Mouse (Mus musculus) limb, embryonic 10.5 days (tissue): ENCODE measurements around the gene Rasgrf1. TPM values are rescaled to one million over a fixed set of nuclear protein-coding genes. Genes with fewer than 3 reads are reported as not detected.

Source experiments
- DNase-seq: peaks from one replicate; pipeline ENCODE4 v3.0.0-alpha.2; 2017; ENCODE audit warnings: low spot score
- H3K27ac ChIP-seq: fragments of 300-500 bp; sonication (generic); 2 replicates; pipeline ENCODE4 v1.5.1; 2016; ENCODE audit warnings: mild to moderate bottlenecking
- H3K27me3 ChIP-seq: fragments of 300-500 bp; sonication (generic); 2 replicates; pipeline ENCODE4 v1.6.1; 2016; ENCODE audit warnings: low read depth, mild to moderate bottlenecking; ENCODE audit not compliant: poor library complexity, severe bottlenecking
- H3K36me3 ChIP-seq: fragments of 300-500 bp; sonication (generic); 2 replicates; pipeline ENCODE4 v1.6.1; 2016; ENCODE audit warnings: mild to moderate bottlenecking, moderate library complexity
- H3K4me1 ChIP-seq: fragments of 300-500 bp; sonication (generic); 2 replicates; pipeline ENCODE4 v1.6.1; 2016
- H3K4me3 ChIP-seq: fragments of 300-500 bp; sonication (generic); 2 replicates; pipeline ENCODE4 v1.5.1; 2016; ENCODE audit warnings: mild to moderate bottlenecking, moderate library complexity
- H3K9me3 ChIP-seq: fragments of 300-500 bp; sonication (generic); replicated peaks from 2 replicates; pipeline ENCODE4 v1.6.1; 2016; ENCODE audit warnings: mild to moderate bottlenecking
- WGBS: fragments of 180-500 bp; shearing (Covaris S2); methylation state at CpG from one replicate; pipeline ENCODE4 v1.1.7; 2016; 5-methylcytosine and 5-hydroxymethylcytosine counted together
- polyA plus RNA-seq: library from polyadenylated mRNA; unstranded; fragments of >200 nt; fragmentation: Nextera tagmentation; extraction: Ambion mirVana; gene quantifications from 2 replicates; pipeline ENCODE4 v1.2.1, GENCODE M21; 2016

Rasgrf1 gene
- polyA plus RNA-seq, 1 experiment from 2014 or later, result 0.16 TPM

DNA sequence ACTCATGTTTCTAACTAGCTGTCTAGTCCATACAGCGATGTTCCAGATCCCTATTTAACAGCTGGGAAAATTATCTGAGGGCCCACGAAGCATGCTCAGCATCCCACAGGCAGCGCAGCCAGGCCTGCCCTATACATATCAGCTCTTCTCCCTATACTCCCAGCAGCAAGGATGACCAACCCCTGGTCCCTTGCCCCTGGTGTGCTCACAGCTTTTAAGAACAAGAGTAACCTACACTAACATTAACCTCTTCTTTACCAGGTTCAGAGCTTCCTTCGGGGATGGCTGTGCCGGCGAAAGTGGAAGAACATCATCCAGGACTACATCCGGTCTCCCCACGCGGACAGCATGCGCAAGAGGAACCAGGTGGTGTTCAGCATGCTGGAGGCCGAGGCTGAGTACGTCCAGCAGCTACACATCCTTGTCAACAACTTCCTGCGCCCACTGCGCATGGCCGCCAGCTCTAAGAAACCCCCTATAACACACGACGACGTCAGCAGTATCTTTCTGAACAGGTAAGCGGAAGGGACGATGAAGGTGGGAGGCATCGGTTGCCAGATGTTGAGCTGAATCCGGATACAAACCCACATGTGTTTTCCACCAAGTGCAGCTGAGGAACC lies 44.0 kb downstream of the Rasgrf1 start:
- H3K27me3 ChIP-seq, result no peaks in the 10 kb centered on the region
- no peak overlapping the region for H3K4me3 ChIP-seq
- H3K27ac ChIP-seq, result no peak overlapping the region
- no peaks in the 10 kb centered on the region for H3K4me1 ChIP-seq
- H3K36me3 ChIP-seq, result no peaks in the 10 kb centered on the region
- H3K9me3 ChIP-seq, result no peaks in the 10 kb centered on the region
- WGBS, result 91% methylated on average over 22 of the region's 22 CpGs
- DNase-seq, result peak; percentile 22

DNA sequence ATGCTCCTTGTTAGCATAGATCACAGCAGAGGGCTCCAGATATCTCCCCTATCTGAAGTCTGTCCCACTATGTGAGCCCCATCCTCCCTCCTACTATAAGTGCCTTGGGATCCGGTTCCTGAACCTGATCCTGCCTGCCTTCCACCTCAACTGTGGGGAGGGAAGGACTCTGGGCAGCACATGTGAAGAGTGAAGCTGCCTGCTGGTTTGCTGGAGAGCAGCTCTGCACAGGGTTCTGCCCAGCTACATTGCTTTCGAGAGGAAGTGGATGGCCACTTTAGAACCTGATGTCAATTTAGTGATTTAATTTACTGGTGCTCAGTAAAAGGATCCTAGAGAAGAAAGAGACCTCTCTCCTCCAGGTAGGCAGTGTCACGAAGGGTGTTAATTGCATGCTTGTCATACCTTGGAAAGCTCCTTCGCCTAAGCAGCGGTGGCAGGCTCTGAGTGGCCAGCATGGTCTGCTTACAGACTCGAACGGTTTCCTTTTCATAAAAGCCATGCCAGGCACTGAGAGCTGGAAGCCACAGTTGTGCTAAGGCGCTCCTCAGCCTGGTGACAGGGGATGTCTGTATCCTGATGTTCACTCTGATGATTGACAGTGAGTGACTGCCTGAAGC lies 45.3 kb downstream of the Rasgrf1 start:
- WGBS, result 60% methylated on average over 8 of the region's 8 CpGs
- Histone ChIP-seq H3K27ac (no peak overlapping the region), H3K36me3 (no peaks in the 10 kb centered on the region), H3K4me1 (no peaks in the 10 kb centered on the region), H3K4me3 (no peak overlapping the region), H3K9me3 (no peaks in the 10 kb centered on the region), H3K27me3 (no peaks in the 10 kb centered on the region)
- peak; percentile 26 for DNase-seq

DNA sequence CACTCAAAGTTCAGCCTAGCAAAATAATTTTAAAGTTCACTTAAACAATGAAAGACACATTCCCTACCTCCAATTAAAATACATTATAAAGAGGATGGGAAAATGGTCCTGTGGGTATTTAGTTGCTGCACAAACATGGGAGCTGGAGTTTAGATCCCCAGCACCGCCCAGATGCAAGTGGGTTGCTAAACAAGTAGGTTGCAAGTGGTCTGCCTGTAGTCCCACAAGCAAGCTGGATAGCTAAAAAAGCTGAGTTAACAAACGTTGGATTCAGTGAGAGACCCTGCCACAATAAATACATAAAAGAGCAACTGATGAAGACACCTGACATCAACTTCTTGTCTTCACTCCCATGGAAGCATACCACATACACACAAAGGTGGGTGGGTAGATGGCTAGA lies 49.3 kb downstream of the Rasgrf1 start:
- no peak overlapping the region for H3K4me3 ChIP-seq
- H3K27me3 ChIP-seq, result no peaks in the 10 kb centered on the region
- H3K4me1 ChIP-seq, result no peaks in the 10 kb centered on the region
- H3K36me3 ChIP-seq, result no peaks in the 10 kb centered on the region
- peak; percentile 21 for DNase-seq
- H3K27ac ChIP-seq, result no peak overlapping the region
- 83% methylated on average over 2 of the region's 2 CpGs for WGBS
- no peaks in the 10 kb centered on the region for H3K9me3 ChIP-seq

- no peaks in the 10 kb centered on the region for H3K4me1 ChIP-seq
- WGBS, result 84% methylated on average over 4 of the region's 4 CpGs
- H3K36me3 ChIP-seq, result no peaks in the 10 kb centered on the region
- no peak for DNase-seq
- no peak overlapping the region for H3K4me3 ChIP-seq
- no peaks in the 10 kb centered on the region for H3K27me3 ChIP-seq
- H3K27ac ChIP-seq, result no peak overlapping the region
- no peaks in the 10 kb centered on the region for H3K9me3 ChIP-seq
Measured at GRCm38 (mm10) chr9:89964091-89964490, 54.4 kb downstream of the Rasgrf1 start.

- Histone ChIP-seq H3K36me3 (no peaks in the 10 kb centered on the region), H3K9me3 (no peaks in the 10 kb centered on the region), H3K4me1 (no peaks in the 10 kb centered on the region), H3K27me3 (0 out of 2 replicates have a peak, but pooled peaks cover 5% of the 10 kb centered on the region), H3K4me3 (no peak overlapping the region), H3K27ac (no peak overlapping the region)
- DNase-seq, result no peak
- WGBS, result 76% methylated on average over 4 of the region's 4 CpGs
Measured at GRCm38 (mm10) chr9:89967716-89968115, 58.0 kb downstream of the Rasgrf1 start.

DNA sequence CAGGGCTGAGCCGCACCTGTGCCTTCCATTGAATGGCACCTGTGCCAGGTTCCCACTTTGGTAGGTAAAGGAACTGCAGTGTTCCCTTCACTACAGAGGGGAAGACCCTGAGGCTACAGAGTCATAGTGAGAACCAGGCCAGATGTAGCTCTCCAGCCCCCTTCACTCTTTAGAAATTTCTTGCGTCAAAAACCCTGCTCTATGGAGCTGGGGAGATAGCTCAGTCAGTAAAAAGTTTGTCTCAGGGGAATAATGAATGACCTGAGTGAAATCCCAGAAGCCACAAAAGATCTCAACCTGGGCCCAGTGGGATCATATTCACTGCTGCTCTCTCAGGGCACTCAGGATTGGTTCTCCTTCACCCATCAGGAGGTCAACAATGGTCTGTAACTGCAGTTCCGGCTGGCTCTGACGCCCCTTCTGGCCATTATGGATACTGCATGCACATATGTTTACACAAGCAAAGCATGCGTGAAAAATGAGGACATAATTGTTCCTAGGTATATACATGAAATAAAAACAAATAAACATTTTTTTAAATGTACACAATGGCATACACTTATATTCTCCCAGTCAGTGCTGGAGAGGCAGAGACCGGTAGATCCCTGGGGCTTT lies 59.2 kb downstream of the Rasgrf1 start:
- no peak overlapping the region for H3K27ac ChIP-seq
- 0 out of 2 replicates have a peak, but pooled peaks cover 9% of the 10 kb centered on the region for H3K27me3 ChIP-seq
- H3K4me3 ChIP-seq, result no peak overlapping the region
- H3K4me1 ChIP-seq, result no peaks in the 10 kb centered on the region
- H3K36me3 ChIP-seq, result no peaks in the 10 kb centered on the region
- no peak for DNase-seq
- H3K9me3 ChIP-seq, result no peaks in the 10 kb centered on the region
- WGBS, result 79% methylated on average over 6 of the region's 6 CpGs

DNA sequence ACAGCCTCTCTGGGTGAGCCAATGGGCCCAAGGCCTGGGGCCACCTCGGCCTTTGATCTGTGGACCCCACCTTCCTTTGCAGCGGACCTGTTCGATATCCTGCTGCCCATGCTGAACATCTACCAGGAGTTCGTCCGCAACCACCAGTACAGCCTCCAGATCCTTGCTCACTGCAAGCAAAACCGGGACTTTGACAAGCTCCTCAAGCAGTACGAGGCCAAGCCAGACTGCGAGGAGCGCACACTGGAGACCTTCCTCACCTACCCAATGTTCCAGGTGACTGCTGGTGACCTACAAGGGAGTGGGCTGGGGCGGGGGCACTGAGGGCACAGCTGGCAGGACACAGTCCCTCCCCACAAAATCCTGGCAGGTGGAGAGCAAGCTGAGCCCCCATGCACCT lies 60.6 kb downstream of the Rasgrf1 start:
- WGBS, result 96% methylated on average over 10 of the region's 10 CpGs
- Histone ChIP-seq H3K4me1 (no peaks in the 10 kb centered on the region), H3K36me3 (no peaks in the 10 kb centered on the region), H3K9me3 (no peaks in the 10 kb centered on the region), H3K27ac (no peak overlapping the region), H3K4me3 (no peak overlapping the region), H3K27me3 (0 out of 2 replicates have a peak, but pooled peaks cover 9% of the 10 kb centered on the region)
- no peak for DNase-seq

DNA sequence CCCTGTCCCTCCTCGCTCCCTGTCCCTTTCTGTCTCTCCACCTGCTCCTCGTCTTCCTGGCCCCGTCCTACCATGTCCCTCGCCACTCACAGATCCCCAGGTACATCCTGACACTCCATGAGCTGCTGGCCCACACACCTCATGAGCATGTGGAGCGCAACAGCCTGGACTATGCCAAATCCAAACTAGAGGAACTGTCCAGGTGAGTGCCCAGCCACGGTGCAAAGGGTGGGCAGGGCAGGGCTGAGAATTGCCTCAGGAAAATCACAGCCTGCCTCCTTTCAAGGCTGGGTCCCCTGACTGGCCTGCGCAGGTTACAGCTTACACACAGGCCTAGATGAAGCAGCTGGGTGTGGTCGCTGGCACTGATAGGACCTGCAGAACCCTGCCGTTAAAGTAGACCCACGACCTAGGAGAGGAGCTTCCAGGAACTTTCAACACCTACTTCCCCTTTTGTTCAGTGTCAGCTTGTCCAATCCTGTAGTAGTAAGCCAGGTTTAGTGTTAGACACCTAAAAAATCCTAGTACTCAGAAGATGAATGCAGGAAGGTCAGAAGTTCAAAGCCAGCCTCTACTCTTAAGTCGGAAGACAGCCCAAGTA lies 61.3 kb downstream of the Rasgrf1 start:
- no peak overlapping the region for H3K27ac ChIP-seq
- 0 out of 2 replicates have a peak, but pooled peaks cover 9% of the 10 kb centered on the region for H3K27me3 ChIP-seq
- H3K36me3 ChIP-seq, result no peaks in the 10 kb centered on the region
- H3K9me3 ChIP-seq, result no peaks in the 10 kb centered on the region
- DNase-seq, result no peak
- 85% methylated on average over 11 of the region's 11 CpGs for WGBS
- H3K4me3 ChIP-seq, result no peak overlapping the region
- H3K4me1 ChIP-seq, result no peaks in the 10 kb centered on the region

- no peak for DNase-seq
- Histone ChIP-seq H3K27ac (no peak overlapping the region), H3K4me1 (no peaks in the 10 kb centered on the region), H3K9me3 (no peaks in the 10 kb centered on the region), H3K4me3 (no peak overlapping the region), H3K36me3 (no peaks in the 10 kb centered on the region), H3K27me3 (0 out of 2 replicates have a peak, but pooled peaks cover 9% of the 10 kb centered on the region)
- 55% methylated on average over 3 of the region's 3 CpGs for whole genome bisulfite sequencing
Measured at GRCm38 (mm10) chr9:89972321-89972720, 62.6 kb downstream of the Rasgrf1 start.

DNA sequence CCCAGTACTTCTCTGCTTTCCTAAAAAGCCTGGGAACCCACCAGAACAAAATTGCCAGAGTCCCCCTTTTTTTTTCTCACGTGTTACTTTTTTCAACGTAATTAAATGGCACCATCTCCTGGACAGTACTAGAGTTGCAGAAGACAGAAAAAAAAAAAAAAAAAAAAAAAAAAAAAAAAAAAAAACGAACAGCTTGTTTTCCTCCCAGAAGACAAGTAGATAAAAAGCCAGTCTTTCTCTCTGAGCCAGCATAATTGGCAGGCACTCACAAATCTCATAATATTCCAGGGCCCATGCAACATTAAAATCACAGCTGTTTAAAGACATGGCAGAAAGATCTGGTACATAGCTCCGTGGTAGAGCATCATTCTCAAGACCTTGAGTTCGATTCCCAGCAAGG lies 64.1 kb downstream of the Rasgrf1 start:
- no peak overlapping the region for H3K27ac ChIP-seq
- H3K36me3 ChIP-seq, result no peaks in the 10 kb centered on the region
- WGBS, result 36% methylated on average over 5 of the region's 5 CpGs
- H3K4me3 ChIP-seq, result no peak overlapping the region
- no peaks in the 10 kb centered on the region for H3K4me1 ChIP-seq
- H3K9me3 ChIP-seq, result no peaks in the 10 kb centered on the region
- no peak for DNase-seq
- 0 out of 2 replicates have a peak, but pooled peaks cover 9% of the 10 kb centered on the region for H3K27me3 ChIP-seq

GRCm38 (mm10) chr9:89974463-89974931 lies 64.8 kb downstream of the Rasgrf1 start:
- Histone ChIP-seq H3K9me3 (no peaks in the 10 kb centered on the region), H3K4me3 (no peak overlapping the region), H3K27me3 (0 out of 2 replicates have a peak, but pooled peaks cover 9% of the 10 kb centered on the region), H3K36me3 (no peaks in the 10 kb centered on the region), H3K4me1 (no peaks in the 10 kb centered on the region), H3K27ac (no peak overlapping the region)
- DNase-seq, result no peak
- WGBS, result 93% methylated on average over 10 of the region's 10 CpGs

- H3K27ac ChIP-seq, result no peak overlapping the region
- no peak overlapping the region for H3K4me3 ChIP-seq
- 78% methylated on average over 6 of the region's 6 CpGs for WGBS
- 0 out of 2 replicates have a peak, but pooled peaks cover 9% of the 10 kb centered on the region for H3K27me3 ChIP-seq
- H3K36me3 ChIP-seq, result no peaks in the 10 kb centered on the region
- no peak for DNase-seq
- no peaks in the 10 kb centered on the region for H3K9me3 ChIP-seq
- H3K4me1 ChIP-seq, result no peaks in the 10 kb centered on the region
Measured at GRCm38 (mm10) chr9:89976366-89976940, 66.7 kb downstream of the Rasgrf1 start.
